7 mouse cellular contexts compared by ENCODE assay signal in genomic region chr8:70752000-70752764, GRCm38 (mm10). TPM values are rescaled to one million over a fixed set of nuclear protein-coding genes. Genes with fewer than 3 reads are reported as not detected.
A peak's percentile ranks its signal among the peaks of the same experiment; 100 is the strongest.
DNase-seq lines count a peak whose midpoint lies in the region; ATAC-seq and TF ChIP-seq lines count a peak whose summit lies in the region.

No protein-coding gene starts in this region.

- H3K27me3 ChIP-seq in G1E (ENCODE audit: insufficient read depth, low read length): peaks cover 31% of the 10 kb centered on the region
- peaks cover 39% of the 10 kb centered on the region for H3K27me3 ChIP-seq in heart, embryonic 10.5 days (ENCODE audit: insufficient read depth, poor library complexity, severe bottlenecking)
- H3K27me3 ChIP-seq in kidney, postnatal 0 days (ENCODE audit: insufficient read depth, low read length): no peaks in the 10 kb centered on the region
- peaks cover 4% of the 10 kb centered on the region for H3K27me3 ChIP-seq in liver, embryonic 16.5 days (ENCODE audit: control insufficient read depth, insufficient read depth, low read depth, low read length)

- no peaks in the 10 kb centered on the region for H3K9me3 ChIP-seq in G1E (replicated peaks)
- H3K9me3 ChIP-seq in heart, embryonic 10.5 days: no peaks in the 10 kb centered on the region
- H3K9me3 ChIP-seq in kidney, postnatal 0 days (replicated peaks; ENCODE audit: low read length): no peaks in the 10 kb centered on the region
- no peaks in the 10 kb centered on the region for H3K9me3 ChIP-seq in liver, embryonic 16.5 days (replicated peaks; ENCODE audit: control insufficient read depth, low read length)

- TF ChIP-seq POLR2A in cortical plate, adult 2 months (IDR thresholded peaks at IDR 0.05; ENCODE audit: extremely low read depth, insufficient read depth, low read length): no peak

- H3K4me2 ChIP-seq in kidney, postnatal 0 days (ENCODE audit: low read length): peak overlapping the region; percentile 44; the same call in 1 of the 2 replicates
- H3K4me2 ChIP-seq in liver, embryonic 16.5 days (ENCODE audit: low read depth, low read length): no peak overlapping the region

- peaks cover 23% of the 10 kb centered on the region for H3K36me3 ChIP-seq in G1E (replicated peaks)
- H3K36me3 ChIP-seq in heart, embryonic 10.5 days: peaks cover 12% of the 10 kb centered on the region; the same call in 1 of the 2 replicates
- H3K36me3 ChIP-seq in kidney, postnatal 0 days (ENCODE audit: insufficient read depth, low read length): 0 out of 2 replicates have a peak, but pooled peaks cover 6% of the 10 kb centered on the region
- H3K36me3 ChIP-seq in liver, embryonic 16.5 days (ENCODE audit: control insufficient read depth, insufficient read depth): no peaks in the 10 kb centered on the region; the same call in 1 of the 2 replicates

- DNase-seq in A20 (ENCODE audit: low read depth, low spot score): peak; percentile 84
- peak; percentile 38 for DNase-seq in G1E (ENCODE audit: low spot score)
- DNase-seq in heart, embryonic 10.5 days (ENCODE audit: low spot score): peak; percentile 81
- peak; percentile 84 for DNase-seq in kidney, postnatal 0 days (ENCODE audit: low spot score)
- peak; percentile 90 for DNase-seq in skeletal muscle tissue, adult 2 months (ENCODE audit: low read depth, low spot score)

- no peak for ATAC-seq in G1E (ENCODE audit: extremely low read depth, insufficient number of reproducible peaks, low FRiP score, poor library complexity, severe bottlenecking)
- no peak for ATAC-seq in kidney, postnatal 0 days (replicated peaks; ENCODE audit: low FRiP score, low read depth)
- no peak for ATAC-seq in liver, embryonic 16.5 days (ENCODE audit: low read depth)

- WGBS in heart, embryonic 10.5 days: 24% methylated on average over 11 of the region's 11 CpGs
- WGBS in kidney, postnatal 0 days: 22% methylated on average over 11 of the region's 11 CpGs
- 21% methylated on average over 11 of the region's 11 CpGs for WGBS in liver, embryonic 16.5 days (ENCODE audit: insufficient replicate concordance)

- peaks cover 48% of the 10 kb centered on the region for H3K4me1 ChIP-seq in G1E (ENCODE audit: insufficient read depth, low read depth, low read length)
- peaks cover 4% of the 10 kb centered on the region; the same call in 1 of the 2 replicates for H3K4me1 ChIP-seq in cortical plate, adult 2 months (ENCODE audit: control insufficient read depth, insufficient read depth, low read length)
- H3K4me1 ChIP-seq in heart, embryonic 10.5 days: peaks cover 31% of the 10 kb centered on the region
- H3K4me1 ChIP-seq in kidney, postnatal 0 days (replicated peaks; ENCODE audit: insufficient read depth, low read length): peaks cover 23% of the 10 kb centered on the region
- peaks cover 22% of the 10 kb centered on the region for H3K4me1 ChIP-seq in liver, embryonic 16.5 days (ENCODE audit: control insufficient read depth, low read depth, low read length)

- peak; percentile 63 for TF ChIP-seq CTCF in G1E (IDR thresholded peaks at IDR 0.05; ENCODE audit: low read depth, low read length)
- peak; percentile 65 for TF ChIP-seq CTCF in cortical plate, adult 2 months (IDR thresholded peaks at IDR 0.05; ENCODE audit: extremely low read depth, insufficient read depth, low read length)
- TF ChIP-seq CTCF in kidney, postnatal 0 days (IDR thresholded peaks at IDR 0.05; ENCODE audit: low read depth): peak; percentile 80

- no peak overlapping the region; the same call in 1 of the 2 replicates for H3K4me3 ChIP-seq in G1E (ENCODE audit: low read depth, low read length)
- no peak overlapping the region for H3K4me3 ChIP-seq in cortical plate, adult 2 months (ENCODE audit: insufficient read depth, low read length)
- 0 out of 2 replicates have a peak overlapping the region, but pooled peaks have one; percentile 40 for H3K4me3 ChIP-seq in heart, embryonic 10.5 days
- H3K4me3 ChIP-seq in kidney, postnatal 0 days (replicated peaks; ENCODE audit: low read depth, low read length): no peak overlapping the region
- H3K4me3 ChIP-seq in liver, embryonic 16.5 days (ENCODE audit: low read depth, low read length): no peak overlapping the region

- H3K9ac ChIP-seq in kidney, postnatal 0 days (ENCODE audit: low read depth, low read length): peak overlapping the region; percentile 41; the same call in 1 of the 2 replicates
- H3K9ac ChIP-seq in liver, embryonic 16.5 days (ENCODE audit: low read depth, low read length): no peak overlapping the region; the same call in 1 of the 2 replicates

- peak overlapping the region; percentile 96; the same call in 1 of the 2 replicates for H3K27ac ChIP-seq in cortical plate, adult 2 months (ENCODE audit: insufficient read depth, low read length)
- no peak overlapping the region; the same call in 1 of the 2 replicates for H3K27ac ChIP-seq in heart, embryonic 10.5 days
- peak overlapping the region; percentile 90 for H3K27ac ChIP-seq in kidney, postnatal 0 days
- peak overlapping the region; percentile 69 for H3K27ac ChIP-seq in liver, embryonic 16.5 days (ENCODE audit: low read length)

RNA-seq across cellular contexts. Expression of gene Rab3a, which starts 2.3 kb away (rescaled TPM):
- total RNA-seq in G1E (2014; fragmentation: Nextera tagmentation): 11.2 and 11.4 TPM in 2 replicates
- total RNA-seq in G1E (2017): 4.6 and 7.0 TPM in 2 replicates
- 10.8 and 15.4 TPM in 2 replicates for polyA plus RNA-seq in G1E (2012)
- 1,139 and 1,160 TPM in 2 replicates for polyA plus RNA-seq in cortical plate, adult 2 months (2012; rRNA removed)
- 11.2 and 14.2 TPM in 2 replicates for polyA plus RNA-seq in heart, embryonic 10.5 days (2016; fragmentation: Nextera tagmentation; extraction: Ambion mirVana)
- 20.5 and 21.8 TPM in 2 replicates for polyA plus RNA-seq in kidney, postnatal 0 days (2015; fragmentation: Nextera tagmentation; extraction: Ambion mirVana)
- 2.2 and 3.4 TPM in 2 replicates for polyA plus RNA-seq in liver, embryonic 16.5 days (2015; fragmentation: Nextera tagmentation; extraction: Ambion mirVana)

RNA-seq across cellular contexts. Expression of gene Mpv17l2, which starts 8.6 kb away (rescaled TPM):
- total RNA-seq in G1E (2014; fragmentation: Nextera tagmentation) (63.1 and 67.1 TPM in 2 replicates), G1E (2017) (13.5 and 13.9 TPM in 2 replicates)
- 89.1 and 101 TPM in 2 replicates for polyA plus RNA-seq in G1E (2012)
- polyA plus RNA-seq in cortical plate, adult 2 months (2012; rRNA removed): 51.6 and 59.2 TPM in 2 replicates
- 39.0 and 44.6 TPM in 2 replicates for polyA plus RNA-seq in heart, embryonic 10.5 days (2016; fragmentation: Nextera tagmentation; extraction: Ambion mirVana)
- 78.2 and 80.3 TPM in 2 replicates for polyA plus RNA-seq in kidney, postnatal 0 days (2015; fragmentation: Nextera tagmentation; extraction: Ambion mirVana)
- polyA plus RNA-seq in liver, embryonic 16.5 days (2015; fragmentation: Nextera tagmentation; extraction: Ambion mirVana): 31.4 and 32.1 TPM in 2 replicates

RNA-seq across cellular contexts. Expression of gene Pik3r2, which starts 24.3 kb away (rescaled TPM):
- total RNA-seq in G1E (2014; fragmentation: Nextera tagmentation) (7.1 and 16.3 TPM in 2 replicates), G1E (2017) (11.8 and 13.3 TPM in 2 replicates)
- polyA plus RNA-seq in G1E (2012): 55.0 and 68.8 TPM in 2 replicates
- polyA plus RNA-seq in cortical plate, adult 2 months (2012; rRNA removed): 177 and 193 TPM in 2 replicates
- polyA plus RNA-seq in heart, embryonic 10.5 days (2016; fragmentation: Nextera tagmentation; extraction: Ambion mirVana): 40.6 and 43.5 TPM in 2 replicates
- 43.8 and 47.2 TPM in 2 replicates for polyA plus RNA-seq in kidney, postnatal 0 days (2015; fragmentation: Nextera tagmentation; extraction: Ambion mirVana)
- 12.2 and 13.9 TPM in 2 replicates for polyA plus RNA-seq in liver, embryonic 16.5 days (2015; fragmentation: Nextera tagmentation; extraction: Ambion mirVana)

RNA-seq across cellular contexts. Expression of gene Pde4c, which starts 28.7 kb away (rescaled TPM):
- 0.83 TPM in 1 of 2 replicates, not detected in the other for total RNA-seq in G1E (2014; fragmentation: Nextera tagmentation)
- total RNA-seq in G1E (2017): 0.22 TPM in 1 of 2 replicates, not detected in the other
- polyA plus RNA-seq in G1E (2012): 0.41 and 0.95 TPM in 2 replicates
- polyA plus RNA-seq in cortical plate, adult 2 months (2012; rRNA removed): 4.8 and 5.9 TPM in 2 replicates
- polyA plus RNA-seq in heart, embryonic 10.5 days (2016; fragmentation: Nextera tagmentation; extraction: Ambion mirVana): 0.45 and 0.48 TPM in 2 replicates
- 8.0 and 9.5 TPM in 2 replicates for polyA plus RNA-seq in kidney, postnatal 0 days (2015; fragmentation: Nextera tagmentation; extraction: Ambion mirVana)
- polyA plus RNA-seq in liver, embryonic 16.5 days (2015; fragmentation: Nextera tagmentation; extraction: Ambion mirVana): 1.5 and 2.2 TPM in 2 replicates

RNA-seq across cellular contexts. Expression of gene Gm3336, which starts 33.8 kb away (rescaled TPM):
- total RNA-seq in G1E (2014; fragmentation: Nextera tagmentation) (1.6 and 3.7 TPM in 2 replicates), G1E (2017) (0.93 and 2.8 TPM in 2 replicates)
- polyA plus RNA-seq in G1E (2012): 0.66 and 0.68 TPM in 2 replicates
- 0.09 TPM in 1 of 2 replicates, not detected in the other for polyA plus RNA-seq in cortical plate, adult 2 months (2012; rRNA removed)
- polyA plus RNA-seq in heart, embryonic 10.5 days (2016; fragmentation: Nextera tagmentation; extraction: Ambion mirVana): not detected in 2 replicates
- 0.70 and 0.74 TPM in 2 replicates for polyA plus RNA-seq in kidney, postnatal 0 days (2015; fragmentation: Nextera tagmentation; extraction: Ambion mirVana)
- polyA plus RNA-seq in liver, embryonic 16.5 days (2015; fragmentation: Nextera tagmentation; extraction: Ambion mirVana): 0.40 and 0.47 TPM in 2 replicates

Comparison
In these comparisons a context has a peak if more than half of its experiments do, and no peak if none do; other contexts are left out.
1. DNase-seq: peak in every context shown above with its lines; median percentile 90 in skeletal muscle tissue, adult 2 months; 84 in A20; 84 in kidney, postnatal 0 days; 81 in heart, embryonic 10.5 days; 38 in G1E.
2. RNA of gene Rab3a, which starts 2.3 kb away (polyA plus RNA-seq): 1,139 to 1,160 TPM in cortical plate, adult 2 months; 20.5 to 21.8 TPM in kidney, postnatal 0 days, 11.2 to 14.2 TPM in heart, embryonic 10.5 days, 10.8 to 15.4 TPM in G1E and 2.2 to 3.4 TPM in liver, embryonic 16.5 days; every median in the first group is over 10 times any median in the second.
3. Peak in every context shown above with its lines, with median percentiles within 50 percentile points of each other: CTCF ChIP-seq.